Mouse (Mus musculus) MEL (cell line): ENCODE measurements at regions not wholly inside any gene's neighbourhood (a gene's known extent, or its start where the extent isn't known, plus 50 kb on each side); places are given as distances from the start of the nearest gene placed in this dataset.

Experiments used
- CTCF ChIP-seq, 3 experiments: IDR thresholded peaks in 2 of 3; conservative IDR thresholded peaks in 1 of 3; 2 replicates each; pipeline ENCODE4 v1.5.1; 2011 to 2012; ENCODE audit warnings: low read length in 3 of 3, low read depth in 2 of 3, mild to moderate bottlenecking in 2 of 3, improper control_type of control experiment in 1 of 3, inconsistent platforms in 1 of 3, mixed read lengths in 1 of 3, moderate library complexity in 1 of 3; ENCODE audit not compliant: control insufficient read depth in 1 of 3, insufficient read depth in 1 of 3, poor library complexity in 1 of 3, severe bottlenecking in 1 of 3
- E2F4 ChIP-seq: IDR thresholded peaks from 2 replicates; pipeline ENCODE4 v1.6.1; 2011; ENCODE audit warnings: low read depth, low read length, improper control_type of control experiment, borderline replicate concordance
- EP300 ChIP-seq, 2 experiments: IDR thresholded peaks; 2 replicates each; pipeline ENCODE4 v1.6.1; 2011; ENCODE audit warnings: improper control_type of control experiment in 2 of 2, low read length in 2 of 2, low read depth in 1 of 2, mild to moderate bottlenecking in 1 of 2
- MYB ChIP-seq: IDR thresholded peaks from 2 replicates; pipeline ENCODE4 v1.6.1; 2011; ENCODE audit warnings: mild to moderate bottlenecking, low read depth, low read length, improper control_type of control experiment
- POLR2A ChIP-seq, 2 experiments: IDR thresholded peaks; 2 replicates each; pipeline ENCODE4 v1.6.1; 2011 to 2012; ENCODE audit warnings: low read length in 2 of 2, mild to moderate bottlenecking in 2 of 2, control low read depth in 1 of 2, improper control_type of control experiment in 1 of 2, low read depth in 1 of 2, moderate library complexity in 1 of 2; ENCODE audit not compliant: control insufficient read depth in 1 of 2, insufficient read depth in 1 of 2, poor library complexity in 1 of 2
- USF1 ChIP-seq: IDR thresholded peaks from 2 replicates; pipeline ENCODE4 v1.6.1; 2014; ENCODE audit warnings: low read depth, mild to moderate bottlenecking, inconsistent platforms, low read length, improper control_type of control experiment, moderate library complexity
- ZKSCAN1 ChIP-seq: IDR thresholded peaks from 2 replicates; pipeline ENCODE4 v1.6.1; 2012; ENCODE audit warnings: low read depth, mild to moderate bottlenecking, inconsistent platforms, low read length, improper control_type of control experiment, moderate library complexity
- ZNF384 ChIP-seq: IDR thresholded peaks from 2 replicates; pipeline ENCODE4 v1.6.1; 2012; ENCODE audit warnings: low read depth, mild to moderate bottlenecking, inconsistent platforms, low read length, improper control_type of control experiment

DNA sequence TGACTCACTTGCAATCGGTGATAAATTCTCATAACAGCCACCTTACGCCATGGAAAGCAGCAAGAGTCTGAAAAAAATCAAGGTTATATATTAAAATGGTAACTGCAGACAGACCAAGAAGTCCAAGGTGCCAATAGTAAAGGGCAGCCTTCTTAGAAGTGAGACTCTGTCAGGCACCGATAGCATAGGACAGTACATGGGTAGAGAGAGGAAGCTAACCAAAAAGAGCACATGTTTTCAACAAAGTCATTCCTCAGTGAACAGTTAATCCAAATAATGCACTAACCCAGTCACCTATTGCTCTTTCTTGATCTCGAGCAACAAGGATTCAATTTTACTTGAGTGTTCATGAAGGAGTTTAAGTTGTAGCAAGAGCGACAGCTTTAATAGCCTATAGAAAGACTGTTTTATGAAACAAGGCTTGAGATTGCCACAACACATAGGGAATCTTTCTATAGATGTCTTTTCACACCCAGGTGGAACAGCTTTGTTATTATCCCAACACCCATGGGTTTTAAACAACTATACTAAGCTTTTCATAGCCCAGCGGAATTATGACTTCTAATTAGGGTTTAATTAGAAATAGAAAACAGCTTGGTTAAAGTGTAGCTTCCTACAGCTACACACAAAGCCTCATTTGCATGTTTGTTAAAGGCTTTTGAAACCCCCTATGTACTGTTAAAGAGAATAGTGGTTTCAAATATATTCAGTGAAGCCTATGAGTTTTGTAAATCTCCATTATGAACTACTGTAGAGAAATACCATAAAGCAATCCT is 269.9 kb downstream of the Htr7 start:
- TF ChIP-seq POLR2A (IDR thresholded peaks at IDR 0.05; ENCODE audit: control insufficient read depth in 1 of 2, insufficient read depth in 1 of 2, low read depth in 1 of 2, low read length in 2 of 2, poor library complexity in 1 of 2): no peak
- no peak for TF ChIP-seq CTCF (IDR thresholded peaks at IDR 0.05 in 2 of 3, conservative IDR thresholded peaks at IDR 0.05 in 1 of 3; ENCODE audit: control insufficient read depth in 1 of 3, insufficient read depth in 1 of 3, low read depth in 2 of 3, low read length in 3 of 3, poor library complexity in 1 of 3, severe bottlenecking in 1 of 3)
- TF ChIP-seq E2F4: no peak
- TF ChIP-seq USF1: no peak
- no peak for TF ChIP-seq ZNF384
- no peak for TF ChIP-seq ZKSCAN1
- TF ChIP-seq EP300 (IDR thresholded peaks at IDR 0.05; ENCODE audit: low read depth in 1 of 2, low read length in 2 of 2): no peak
- TF ChIP-seq MYB: no peak
